Mouse (Mus musculus) forebrain, postnatal 0 days (tissue): ENCODE data around the gene Pgm3. TPM values are rescaled to one million over a fixed set of nuclear protein-coding genes. Genes with fewer than 3 reads are reported as not detected.

Experiments
- ATAC-seq: fragments of 200-750 bp; cut with Nextera tagmentation; 2 replicates; pipeline ENCODE4 v1.8.0; 2017; ENCODE audit warnings: mild to moderate bottlenecking, moderate library complexity
- DNase-seq: peaks from one replicate; pipeline ENCODE4 v3.0.0-alpha.2; 2015
- H3K27ac ChIP-seq: fragments of 300-500 bp; sonication (generic); 2 replicates; pipeline ENCODE4 v1.5.1; 2014; ENCODE audit warnings: low read depth, mild to moderate bottlenecking, antibody characterized with exemption, low read length, moderate library complexity, mixed read lengths
- H3K27me3 ChIP-seq: fragments of 300-500 bp; sonication (generic); 2 replicates; pipeline ENCODE4 v1.6.1; 2014; ENCODE audit warnings: mild to moderate bottlenecking, low read length, mixed read lengths; ENCODE audit not compliant: insufficient read depth
- H3K36me3 ChIP-seq: fragments of 300-500 bp; sonication (generic); 2 replicates; pipeline ENCODE4 v1.6.1; 2014; ENCODE audit warnings: mild to moderate bottlenecking, moderate library complexity; ENCODE audit not compliant: insufficient read depth
- H3K4me1 ChIP-seq: fragments of 300-500 bp; sonication (generic); 2 replicates; pipeline ENCODE4 v1.6.1; 2014; ENCODE audit warnings: antibody characterized with exemption; ENCODE audit not compliant: insufficient read depth
- H3K4me2 ChIP-seq: fragments of 300-500 bp; sonication (generic); 2 replicates; pipeline ENCODE4 v1.6.1; 2014; ENCODE audit warnings: low read depth, mild to moderate bottlenecking, moderate library complexity
- H3K4me3 ChIP-seq: fragments of 300-500 bp; sonication (generic); 2 replicates; pipeline ENCODE4 v1.5.1; 2014; ENCODE audit warnings: low read depth, low read length, mixed read lengths
- H3K9ac ChIP-seq: fragments of 300-500 bp; sonication (generic); 2 replicates; pipeline ENCODE4 v1.6.1; 2014; ENCODE audit warnings: mild to moderate bottlenecking
- H3K9me3 ChIP-seq: fragments of 300-500 bp; sonication (generic); 2 replicates; pipeline ENCODE4 v1.6.1; 2016; ENCODE audit warnings: low read length
- CTCF ChIP-seq: sonication (generic); IDR thresholded peaks from 2 replicates; pipeline ENCODE4 v1.5.1; 2016; ENCODE audit warnings: antibody characterized with exemption, control low read depth, low read depth
- WGBS: fragments of 180-500 bp; shearing (Covaris S2); extraction: QIAGEN DNeasy Blood & Tissue Kit; methylation state at CpG from one replicate; pipeline ENCODE4 v1.1.7; 2014; 5-methylcytosine and 5-hydroxymethylcytosine counted together
- polyA plus RNA-seq: library from polyadenylated mRNA; unstranded; fragments of >200 nt; fragmentation: Nextera tagmentation; extraction: Ambion mirVana; gene quantifications from 2 replicates; pipeline ENCODE4 v1.2.1, GENCODE M21; 2015
- total RNA-seq: library from RNA; depleted of rRNA; stranded (reverse); fragments of >200 nt; gene quantifications from 2 replicates; pipeline ENCODE4 v1.2.3, GENCODE M21; 2014; rRNA removed

Gene Pgm3
- total and polyA plus RNA-seq, 2 experiments from 2014 or later: 21.7 to 32.8 TPM

- no peak for TF ChIP-seq CTCF
- ATAC-seq (no peak), DNase-seq (no peak)
- Histone ChIP-seq H3K27ac (no peak overlapping the region), H3K9ac (no peak overlapping the region), H3K4me2 (no peak overlapping the region), H3K36me3 (peaks cover 37% of the 10 kb centered on the region), H3K27me3 (no peaks in the 10 kb centered on the region), H3K9me3 (no peaks in the 10 kb centered on the region), H3K4me3 (no peak overlapping the region), H3K4me1 (no peaks in the 10 kb centered on the region)
- WGBS: 90% methylated on average over 4 of the region's 4 CpGs
Measured at GRCm38 (mm10) chr9:86507437-86507836, 64.2 kb downstream of the Pgm3 start.

Other genes with a start within 250 kb of the Pgm3 start
- 7.1 and 9.5 TPM in 2 replicates for gene Ube2cbp, start 106.9 kb downstream of the Pgm3 start, total RNA-seq
- gene Ube2cbp, start 106.9 kb downstream of the Pgm3 start, polyA plus RNA-seq: 5.5 and 5.8 TPM in 2 replicates
- 62.2 and 71.1 TPM in 2 replicates for gene Dop1a, start 104.7 kb downstream of the Pgm3 start, total RNA-seq
- 10.5 and 18.2 TPM in 2 replicates for gene Dop1a, start 104.7 kb downstream of the Pgm3 start, polyA plus RNA-seq
- 19.1 and 21.2 TPM in 2 replicates for gene Rwdd2a, start 149 bp upstream of the Pgm3 start, total RNA-seq
- 32.9 and 40.7 TPM in 2 replicates for gene Rwdd2a, start 149 bp upstream of the Pgm3 start, polyA plus RNA-seq
- gene Me1, start 124.1 kb upstream of the Pgm3 start, total RNA-seq: 26.2 and 26.6 TPM in 2 replicates
- gene Me1, start 124.1 kb upstream of the Pgm3 start, polyA plus RNA-seq: 38.4 and 47.2 TPM in 2 replicates
- 2.8 and 4.4 TPM in 2 replicates for gene Prss35, start 171.8 kb upstream of the Pgm3 start, total RNA-seq
- 3.1 and 3.9 TPM in 2 replicates for gene Prss35, start 171.8 kb upstream of the Pgm3 start, polyA plus RNA-seq